Mouse (Mus musculus) C3H10T1/2 (cell line): ENCODE measurements around the gene 4921530L21Rik. TPM values are rescaled to one million over a fixed set of nuclear protein-coding genes. Genes with fewer than 3 reads are reported as not detected.

Experiments
- polyA plus RNA-seq, 2 experiments: library from polyadenylated mRNA; unstranded; fragments of >200 nt; fragmentation: generic; extraction: Trizol; gene quantifications; one replicate each; pipeline ENCODE4 v1.2.1; 2012; ENCODE audit warnings: missing spikeins in 2 of 2

Gene 4921530L21Rik
- polyA plus RNA-seq = not detected

DNA sequence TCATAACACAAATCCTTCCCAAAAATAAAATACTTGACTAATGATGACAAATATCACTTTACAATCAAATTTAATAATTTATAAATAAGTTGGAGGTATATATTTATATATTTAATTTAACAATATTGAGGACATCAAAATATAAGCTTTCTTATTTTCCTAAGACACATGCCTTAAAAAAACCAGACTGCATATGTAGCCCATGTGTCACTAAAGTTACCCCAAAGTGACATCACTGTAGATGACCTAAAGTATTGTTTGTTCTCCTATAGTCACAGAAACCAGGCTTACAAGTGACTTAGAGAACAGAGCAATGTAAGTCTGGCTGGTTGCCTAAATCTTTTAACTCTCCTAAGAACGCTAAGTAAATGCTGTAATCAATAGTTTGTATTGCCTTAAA lies at the start of gene 4921530L21Rik:
4921530L21Rik (plus strand) TSS at position 301 of the 400 bp plus-strand sequence.

